Mouse (Mus musculus): ENCODE measurements around the gene Trak1. TPM values are rescaled to one million over a fixed set of nuclear protein-coding genes. Genes with fewer than 3 reads are reported as not detected.

Gene Trak1
- polyA plus RNA-seq, 1 experiment, result 41.5 TPM

GRCm38 (mm10) chr9:121374076-121374863, 77.0 kb downstream of the Trak1 start:
- no peak for TF ChIP-seq POLR2A (IDR thresholded peaks at IDR 0.05; ENCODE audit: low read depth, low read length)
- TF ChIP-seq CTCF (IDR thresholded peaks at IDR 0.05; ENCODE audit: borderline replicate concordance, insufficient read depth, low read length), result peak; percentile 91
- Histone ChIP-seq H3K27ac (ENCODE audit: insufficient read depth, low read length) (no peak overlapping the region), H3K4me1 (ENCODE audit: control insufficient read depth, insufficient read depth, low read length) (peaks cover 16% of the 10 kb centered on the region), H3K4me3 (ENCODE audit: insufficient read depth, low read length) (no peak overlapping the region)

DNA sequence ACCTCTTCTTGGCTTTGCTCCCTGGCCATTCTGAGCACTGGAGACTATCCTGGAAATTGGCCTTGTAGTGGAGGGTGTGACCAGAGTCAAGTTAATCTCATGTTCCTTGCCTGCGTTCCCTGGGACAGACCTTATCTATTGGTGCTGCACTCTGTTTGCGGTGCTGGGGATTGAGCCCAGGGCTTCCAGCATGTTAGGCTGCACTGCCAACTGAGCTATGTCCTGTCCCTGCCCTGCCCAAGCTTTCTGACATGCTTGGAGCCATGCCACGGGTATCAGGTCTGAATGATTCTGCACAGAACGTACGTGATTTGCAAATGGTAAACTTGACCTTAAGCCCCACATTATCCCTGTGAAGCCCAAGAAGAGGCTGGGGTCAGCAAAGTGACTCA, 77.6 kb downstream of the Trak1 start:
- Histone ChIP-seq H3K4me1 (ENCODE audit: control insufficient read depth, insufficient read depth, low read length) (peaks cover 16% of the 10 kb centered on the region), H3K27ac (ENCODE audit: insufficient read depth, low read length) (no peak overlapping the region), H3K4me3 (ENCODE audit: insufficient read depth, low read length) (no peak overlapping the region)
- TF ChIP-seq CTCF (IDR thresholded peaks at IDR 0.05; ENCODE audit: borderline replicate concordance, insufficient read depth, low read length), result no peak
- TF ChIP-seq POLR2A (IDR thresholded peaks at IDR 0.05; ENCODE audit: low read depth, low read length), result no peak

- peaks cover 6% of the 10 kb centered on the region; the same call in 1 of the 2 replicates for H3K4me1 ChIP-seq (ENCODE audit: control insufficient read depth, insufficient read depth, low read length)
- no peak overlapping the region for H3K27ac ChIP-seq (ENCODE audit: insufficient read depth, low read length)
- TF ChIP-seq POLR2A (IDR thresholded peaks at IDR 0.05; ENCODE audit: low read depth, low read length) (no peak), CTCF (IDR thresholded peaks at IDR 0.05; ENCODE audit: borderline replicate concordance, insufficient read depth, low read length) (no peak)
- no peak overlapping the region for H3K4me3 ChIP-seq (ENCODE audit: insufficient read depth, low read length)
Observed at GRCm38 (mm10) chr9:121376094-121376493, 78.8 kb downstream of the Trak1 start.

- TF ChIP-seq POLR2A (IDR thresholded peaks at IDR 0.05; ENCODE audit: low read depth, low read length) (no peak), CTCF (IDR thresholded peaks at IDR 0.05; ENCODE audit: borderline replicate concordance, insufficient read depth, low read length) (no peak)
- Histone ChIP-seq H3K27ac (ENCODE audit: insufficient read depth, low read length) (no peak overlapping the region), H3K4me3 (ENCODE audit: insufficient read depth, low read length) (no peak overlapping the region), H3K4me1 (ENCODE audit: control insufficient read depth, insufficient read depth, low read length) (no peaks in the 10 kb centered on the region)
Observed at GRCm38 (mm10) chr9:121380310-121380920, 83.1 kb downstream of the Trak1 start.

DNA sequence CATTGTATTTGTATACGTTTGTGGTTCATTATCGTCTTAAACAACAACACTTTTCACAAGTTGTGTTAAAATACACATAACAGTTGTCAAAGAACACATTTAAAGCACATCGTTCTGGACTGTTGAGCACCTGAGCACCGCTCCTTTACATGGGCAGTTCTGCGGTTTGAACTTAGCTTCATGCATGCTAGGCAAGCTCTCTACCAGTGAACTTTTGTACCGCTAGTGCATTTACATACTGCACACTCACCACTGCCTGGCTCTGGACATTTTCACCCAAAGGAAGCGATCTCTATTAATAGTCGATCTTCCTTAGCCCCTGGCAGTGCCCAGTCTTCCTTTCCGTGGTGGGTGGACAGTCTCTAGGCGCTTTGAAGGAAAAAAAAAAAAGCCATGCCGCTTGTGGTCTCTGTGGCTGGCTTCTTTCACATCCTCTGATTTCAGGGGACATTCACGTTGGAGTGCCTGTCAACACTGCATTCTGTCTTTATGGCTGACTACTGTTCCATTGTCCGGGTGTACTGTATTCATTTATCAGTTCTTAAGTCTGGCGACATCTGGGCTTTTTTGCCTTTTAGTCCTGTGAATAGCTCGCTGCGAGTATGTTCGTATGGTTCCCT, 84.5 kb downstream of the Trak1 start:
- TF ChIP-seq POLR2A (IDR thresholded peaks at IDR 0.05; ENCODE audit: low read depth, low read length) (no peak), CTCF (IDR thresholded peaks at IDR 0.05; ENCODE audit: borderline replicate concordance, insufficient read depth, low read length) (no peak)
- Histone ChIP-seq H3K4me3 (ENCODE audit: insufficient read depth, low read length) (no peak overlapping the region), H3K27ac (ENCODE audit: insufficient read depth, low read length) (no peak overlapping the region), H3K4me1 (ENCODE audit: control insufficient read depth, insufficient read depth, low read length) (no peaks in the 10 kb centered on the region)

DNA sequence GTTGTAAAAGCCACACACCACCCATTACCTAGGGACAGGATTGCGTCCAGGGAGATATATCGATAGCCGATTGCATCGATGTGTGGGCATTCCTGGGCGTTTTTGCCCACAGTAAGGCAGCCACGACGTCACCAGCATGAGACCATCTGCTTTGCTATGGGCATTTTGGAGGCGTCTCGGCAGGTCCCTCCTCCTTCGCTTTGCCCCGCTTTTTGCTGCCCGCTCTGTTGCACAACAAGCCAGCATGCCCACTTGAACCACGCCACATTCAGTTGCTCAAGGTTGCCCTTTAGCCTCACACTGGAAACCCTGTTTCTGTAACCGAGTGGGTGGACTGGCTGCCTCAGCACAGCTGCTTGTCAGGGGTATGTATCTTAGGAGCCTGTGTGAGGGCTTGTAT, 85.3 kb downstream of the Trak1 start:
- no peak overlapping the region for H3K4me3 ChIP-seq (ENCODE audit: insufficient read depth, low read length)
- no peaks in the 10 kb centered on the region for H3K4me1 ChIP-seq (ENCODE audit: control insufficient read depth, insufficient read depth, low read length)
- H3K27ac ChIP-seq (ENCODE audit: insufficient read depth, low read length), result no peak overlapping the region
- TF ChIP-seq POLR2A (IDR thresholded peaks at IDR 0.05; ENCODE audit: low read depth, low read length), result no peak

DNA sequence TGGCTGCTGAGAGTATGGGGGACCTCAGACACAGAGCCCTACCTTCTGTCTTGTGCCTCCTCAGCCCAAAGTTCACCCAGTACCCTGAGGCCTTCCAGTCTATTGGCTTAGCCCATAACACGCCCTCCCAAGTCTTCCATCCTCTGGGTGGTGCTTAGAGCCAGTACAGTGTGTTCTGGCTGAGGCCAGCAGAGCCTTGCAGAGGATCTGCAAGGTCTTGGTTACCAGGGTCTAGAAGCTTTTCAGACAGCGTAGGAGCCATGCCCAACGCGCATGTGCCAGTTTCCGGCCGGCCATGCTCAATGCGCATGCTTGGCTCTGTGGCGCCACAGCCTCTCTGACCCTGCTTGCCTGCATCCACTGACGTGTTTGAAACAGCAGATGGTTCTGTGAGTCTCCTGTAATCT, 85.9 kb downstream of the Trak1 start:
- no peak overlapping the region for H3K4me3 ChIP-seq (ENCODE audit: insufficient read depth, low read length)
- TF ChIP-seq CTCF (IDR thresholded peaks at IDR 0.05; ENCODE audit: borderline replicate concordance, insufficient read depth, low read length) (no peak), POLR2A (IDR thresholded peaks at IDR 0.05; ENCODE audit: low read depth, low read length) (no peak)
- no peaks in the 10 kb centered on the region for H3K4me1 ChIP-seq (ENCODE audit: control insufficient read depth, insufficient read depth, low read length)
- no peak overlapping the region for H3K27ac ChIP-seq (ENCODE audit: insufficient read depth, low read length)

DNA sequence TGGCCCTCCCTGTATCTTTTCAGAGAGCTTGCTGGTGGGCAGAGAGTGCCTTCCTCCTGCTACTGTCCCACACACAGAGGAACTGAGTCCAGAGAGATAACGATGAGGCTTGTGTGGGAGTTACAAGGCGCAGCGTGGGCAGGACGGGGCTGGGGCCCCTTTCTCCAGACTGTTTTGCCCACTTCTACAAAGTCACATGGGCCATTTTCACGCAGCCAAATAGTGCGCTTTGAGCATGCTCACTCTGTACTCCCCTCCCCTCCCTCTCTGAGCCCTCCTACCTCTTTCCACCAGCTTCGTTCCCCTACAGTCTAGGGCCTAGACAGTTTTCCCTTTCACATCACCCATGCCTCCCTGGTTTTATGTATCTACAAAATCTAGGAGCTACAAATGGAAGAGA, 87.3 kb downstream of the Trak1 start:
- no peaks in the 10 kb centered on the region for H3K4me1 ChIP-seq (ENCODE audit: control insufficient read depth, insufficient read depth, low read length)
- H3K4me3 ChIP-seq (ENCODE audit: insufficient read depth, low read length), result no peak overlapping the region
- no peak overlapping the region for H3K27ac ChIP-seq (ENCODE audit: insufficient read depth, low read length)
- no peak for TF ChIP-seq POLR2A (IDR thresholded peaks at IDR 0.05; ENCODE audit: low read depth, low read length)
- no peak for TF ChIP-seq CTCF (IDR thresholded peaks at IDR 0.05; ENCODE audit: borderline replicate concordance, insufficient read depth, low read length)

DNA sequence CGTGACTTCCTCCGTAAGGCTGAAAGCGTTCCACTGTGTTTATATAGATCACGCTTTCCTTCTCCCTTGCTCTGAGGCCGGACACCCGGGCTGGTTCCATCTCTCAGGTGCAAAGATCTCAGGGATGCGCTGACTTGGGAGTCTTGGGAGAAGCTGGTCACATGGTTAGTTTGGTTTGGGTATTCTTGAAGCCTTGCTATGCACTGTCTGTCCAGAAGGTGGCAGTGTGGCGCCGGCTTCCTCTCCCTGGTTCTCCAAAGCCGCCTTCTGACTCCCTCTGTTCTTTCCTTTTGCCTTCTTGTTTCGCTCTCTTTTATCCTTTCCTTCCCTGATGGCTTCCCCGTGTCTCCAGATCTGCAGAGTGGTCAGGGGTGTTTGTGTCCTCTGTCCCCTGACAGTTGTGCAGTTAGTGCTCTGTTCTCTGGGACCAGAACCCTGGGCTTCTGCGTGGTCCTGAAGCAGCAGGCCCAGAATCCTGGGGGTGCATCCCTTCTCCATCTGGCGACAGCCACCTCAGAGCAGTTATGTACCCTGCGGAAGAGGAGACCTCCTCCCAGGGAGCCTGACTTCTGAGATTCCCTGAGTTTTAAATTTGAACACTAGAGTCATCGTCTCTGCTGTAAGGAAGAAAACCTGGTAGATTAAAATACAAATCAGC, 87.9 kb downstream of the Trak1 start:
- TF ChIP-seq POLR2A (IDR thresholded peaks at IDR 0.05; ENCODE audit: low read depth, low read length) (no peak), CTCF (IDR thresholded peaks at IDR 0.05; ENCODE audit: borderline replicate concordance, insufficient read depth, low read length) (peak; percentile 77)
- Histone ChIP-seq H3K4me1 (ENCODE audit: control insufficient read depth, insufficient read depth, low read length) (no peaks in the 10 kb centered on the region), H3K27ac (ENCODE audit: insufficient read depth, low read length) (no peak overlapping the region), H3K4me3 (ENCODE audit: insufficient read depth, low read length) (no peak overlapping the region)
